Mouse (Mus musculus) cerebellum, adult 2 months (tissue): ENCODE measurements around the gene Atp6ap2.

Experiments used
- CTCF ChIP-seq: fragments of 200-500 bp; IDR thresholded peaks from 2 replicates; pipeline ENCODE4 v1.5.1; 2011; ENCODE audit warnings: low read depth, mild to moderate bottlenecking, control low read depth, low read length, moderate library complexity, borderline replicate concordance; ENCODE audit not compliant: insufficient read depth
- POLR2A ChIP-seq: fragments of 200-500 bp; IDR thresholded peaks from 2 replicates; pipeline ENCODE4 v1.6.1; 2011; ENCODE audit warnings: low read length, control low read depth, borderline replicate concordance; ENCODE audit not compliant: insufficient read depth

- no peak for TF ChIP-seq CTCF
- TF ChIP-seq POLR2A, result no peak
These were observed 66.3 kb downstream of the Atp6ap2 start for GRCm38 (mm10) chrX:12653879-12654278.
